8 mouse cellular contexts compared by ENCODE assay signal in genomic region chr16:76768607-76769006, GRCm38 (mm10).
A peak's percentile ranks its signal among the peaks of the same experiment; 100 is the strongest.
DNase-seq lines count a peak whose midpoint lies in the region.

No protein-coding gene starts in this region.

- 0 out of 2 replicates have a peak, but pooled peaks cover 3% of the 10 kb centered on the region for H3K4me1 ChIP-seq in heart, embryonic 10.5 days

- H3K36me3 ChIP-seq in heart, embryonic 10.5 days = no peaks in the 10 kb centered on the region

- H3K9me3 ChIP-seq in heart, embryonic 10.5 days = no peaks in the 10 kb centered on the region

- intact Hi-C loops in gastrocnemius, postnatal 14 days (cut with DNase I; ENCODE audit: low total_unique reads) = no loop called here
- intact Hi-C loops in left cerebral cortex, postnatal 25 days (cut with DNase I) = loop anchor here (10.0 kb wide), 2 partner anchors 394 to 564 kb away; partner anchors contain the start of gene Nrip1

- H3K27me3 ChIP-seq in heart, embryonic 10.5 days (ENCODE audit: insufficient read depth, poor library complexity, severe bottlenecking) = no peaks in the 10 kb centered on the region

- H3K27ac ChIP-seq in heart, embryonic 10.5 days = no peak overlapping the region

- DNase-seq in heart, adult 11 months = peak; percentile 77
- DNase-seq in heart, embryonic 10.5 days (ENCODE audit: low spot score) = no peak
- DNase-seq in 3T3-L1 (ENCODE audit: low read depth, low spot score) = peak; percentile 52
- DNase-seq in adrenal gland, adult 18-20 months (ENCODE audit: low spot score in 2 of 2) = peak; percentile 49 to 50
- peak; percentile 41 for DNase-seq in gastrocnemius, postnatal 14 days
- DNase-seq in left cerebral cortex, postnatal 25 days (ENCODE audit: low spot score in 2 of 2) = peak; percentile 7 to 19
- peak; percentile 26 for DNase-seq in right cerebral cortex, postnatal 4 days
- DNase-seq in cerebellum, adult 9-10 months = no peak

- no peak overlapping the region for H3K4me3 ChIP-seq in heart, embryonic 10.5 days

- WGBS in heart, embryonic 10.5 days = 78% methylated on average over 9 of the region's 9 CpGs

Comparison
In these comparisons a context has a peak if more than half of its experiments do, and no peak if none do; other contexts are left out.
1. DNase-seq: peak in heart, adult 11 months (single experiment), 3T3-L1 (single experiment), adrenal gland, adult 18-20 months (2 of 2), gastrocnemius, postnatal 14 days (single experiment), left cerebral cortex, postnatal 25 days (2 of 2) and right cerebral cortex, postnatal 4 days (single experiment); none in heart, embryonic 10.5 days (single experiment) and cerebellum, adult 9-10 months (single experiment).